ENCODE assay signal across 8 mouse cellular contexts in the genomic region with DNA sequence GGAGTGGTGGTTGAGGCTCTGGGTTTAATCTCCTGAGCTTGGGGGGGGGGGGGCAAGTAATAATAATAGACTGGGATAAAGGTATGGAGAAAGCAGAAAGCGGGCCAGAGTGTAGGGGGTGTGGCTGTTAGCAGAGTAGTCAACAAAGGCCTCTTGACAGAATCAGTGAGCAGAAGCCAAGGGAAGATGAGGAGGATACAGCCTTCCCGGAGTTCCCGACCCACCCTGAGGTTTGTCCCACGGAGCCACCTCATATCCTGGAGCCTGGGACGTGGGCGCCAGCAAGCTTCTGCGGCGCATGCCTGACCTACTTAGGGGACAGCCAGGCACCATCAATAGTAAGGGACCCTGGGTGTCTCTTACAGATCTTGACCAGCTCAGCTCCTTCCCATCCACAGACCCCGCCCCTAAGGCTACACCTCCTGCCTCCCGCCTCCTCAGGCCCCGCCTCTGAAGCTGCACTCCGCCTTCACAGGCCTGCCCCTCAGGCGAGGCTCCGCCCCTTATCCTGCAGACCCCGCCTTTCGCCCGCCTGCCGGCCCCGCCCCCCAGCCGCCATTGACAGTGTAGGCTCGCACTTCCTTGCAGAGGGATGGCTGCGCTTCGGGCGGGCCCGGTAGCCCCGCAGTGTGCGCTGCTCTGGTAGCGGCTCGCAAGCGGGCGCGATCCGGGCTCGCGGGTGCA. TPM values are rescaled to one million over a fixed set of nuclear protein-coding genes. Genes with fewer than 3 reads are reported as not detected.
DNase-seq lines count a peak whose midpoint lies in the region; ATAC-seq and TF ChIP-seq lines count a peak whose summit lies in the region.

A gene (plus strand): TSS at position 561 of the 684 bp plus-strand sequence.

- peak within 1 kb of the TSS; percentile 90 for H3K9ac ChIP-seq in forebrain, embryonic 16.5 days (replicated peaks; ENCODE audit: low read depth, low read length)
- peak within 1 kb of the TSS; percentile 69 for H3K9ac ChIP-seq in lung, embryonic 14.5 days

- 2% methylated on average over 34 of the region's 35 CpGs for WGBS in forebrain, embryonic 16.5 days
- under 1% methylated on average over 35 of the region's 35 CpGs for WGBS in lung, embryonic 14.5 days
- WGBS in olfactory bulb, adult 2 months = under 1% methylated on average over 35 of the region's 35 CpGs
- 4% methylated on average over 35 of the region's 35 CpGs for WGBS in thymus, adult 2 months

- no peaks in the 10 kb centered on the region for H3K9me3 ChIP-seq in G1E (replicated peaks)
- H3K9me3 ChIP-seq in forebrain, embryonic 16.5 days (ENCODE audit: control insufficient read depth, low read length) = no peaks in the 10 kb centered on the region
- H3K9me3 ChIP-seq in lung, embryonic 14.5 days (ENCODE audit: low read depth, low read length) = no peaks in the 10 kb centered on the region

- peak; percentile 93 for DNase-seq in G1E (ENCODE audit: low spot score)
- peak; percentile 98 to 99 for DNase-seq in cerebellum, adult 18-20 months
- peak; percentile 97 to 98 for DNase-seq in heart, postnatal 36 days
- peak; percentile 96 for DNase-seq in layer of hippocampus, adult 2 months (ENCODE audit: low spot score in 2 of 2)
- DNase-seq in lung, embryonic 14.5 days = peak; percentile 97
- peak; percentile 98 for DNase-seq in thymus, adult 2 months

- peaks cover 24% of the 10 kb centered on the region for H3K27me3 ChIP-seq in G1E (ENCODE audit: insufficient read depth, low read length)
- no peaks in the 10 kb centered on the region for H3K27me3 ChIP-seq in forebrain, embryonic 16.5 days (replicated peaks; ENCODE audit: control insufficient read depth, insufficient read depth, low read length)
- peaks cover 6% of the 10 kb centered on the region; the same call in 1 of the 2 replicates for H3K27me3 ChIP-seq in lung, embryonic 14.5 days (ENCODE audit: insufficient read depth, low read length)
- no peaks in the 10 kb centered on the region for H3K27me3 ChIP-seq in thymus, adult 2 months (ENCODE audit: control insufficient read depth, insufficient read depth, low read length)

- intact Hi-C loops in heart, postnatal 36 days (cut with DNase I) = no loop called here

- TF ChIP-seq POLR2A in olfactory bulb, adult 2 months (IDR thresholded peaks at IDR 0.05; ENCODE audit: insufficient read depth, low read depth, low read length) = peak; percentile 67
- TF ChIP-seq POLR2A in thymus, adult 2 months (IDR thresholded peaks at IDR 0.05; ENCODE audit: control insufficient read depth, extremely low read depth, insufficient read depth, low read length, poor library complexity) = peak; percentile 92

- peaks cover 14% of the 10 kb centered on the region for H3K36me3 ChIP-seq in G1E (replicated peaks)
- no peaks in the 10 kb centered on the region for H3K36me3 ChIP-seq in forebrain, embryonic 16.5 days (ENCODE audit: control insufficient read depth, insufficient read depth)
- H3K36me3 ChIP-seq in lung, embryonic 14.5 days (ENCODE audit: insufficient read depth) = no peaks in the 10 kb centered on the region
- no peaks in the 10 kb centered on the region for H3K36me3 ChIP-seq in thymus, adult 2 months (ENCODE audit: control insufficient read depth, insufficient read depth, low read length)

- H3K4me2 ChIP-seq in forebrain, embryonic 16.5 days (ENCODE audit: low read length) = peak within 1 kb of the TSS; percentile 87
- H3K4me2 ChIP-seq in lung, embryonic 14.5 days = peak within 1 kb of the TSS; percentile 94

- TF ChIP-seq CTCF in G1E (IDR thresholded peaks at IDR 0.05; ENCODE audit: low read depth, low read length) = no peak
- TF ChIP-seq CTCF in layer of hippocampus, adult 2 months (conservative IDR thresholded peaks at IDR 0.05) = no peak
- TF ChIP-seq CTCF in lung, embryonic 14.5 days (IDR thresholded peaks at IDR 0.05; ENCODE audit: low read depth) = no peak
- no peak for TF ChIP-seq CTCF in olfactory bulb, adult 2 months (IDR thresholded peaks at IDR 0.05; ENCODE audit: insufficient read depth, low read depth, low read length)
- peak; percentile 37; the same call in 1 of the 2 replicates for TF ChIP-seq CTCF in thymus, adult 2 months (IDR thresholded peaks at IDR 0.05; ENCODE audit: borderline replicate concordance, control insufficient read depth, extremely low read depth, insufficient read depth, low read length, poor library complexity)

- H3K4me1 ChIP-seq in G1E (ENCODE audit: insufficient read depth, low read depth, low read length) = peaks cover 18% of the 10 kb centered on the region
- H3K4me1 ChIP-seq in forebrain, embryonic 16.5 days (replicated peaks; ENCODE audit: control insufficient read depth, insufficient read depth, low read length) = peaks cover 14% of the 10 kb centered on the region
- H3K4me1 ChIP-seq in lung, embryonic 14.5 days (ENCODE audit: insufficient read depth) = peaks cover 8% of the 10 kb centered on the region; the same call in 1 of the 2 replicates
- H3K4me1 ChIP-seq in olfactory bulb, adult 2 months (ENCODE audit: control insufficient read depth, insufficient read depth, low read length) = peaks cover 10% of the 10 kb centered on the region
- peaks cover 42% of the 10 kb centered on the region for H3K4me1 ChIP-seq in thymus, adult 2 months (replicated peaks; ENCODE audit: control insufficient read depth, insufficient read depth, low read length)

- ATAC-seq in G1E (ENCODE audit: extremely low read depth, insufficient number of reproducible peaks, low FRiP score, poor library complexity, severe bottlenecking) = peak; percentile 97
- peak; percentile 97 for ATAC-seq in forebrain, embryonic 16.5 days
- ATAC-seq in lung, embryonic 14.5 days (ENCODE audit: insufficient read depth) = peak; percentile 97

- peak within 1 kb of the TSS; percentile 44; the same call in 1 of the 2 replicates for H3K27ac ChIP-seq in forebrain, embryonic 16.5 days (ENCODE audit: low read length)
- H3K27ac ChIP-seq in layer of hippocampus, adult 2 months = peak within 1 kb of the TSS; percentile 85
- H3K27ac ChIP-seq in lung, embryonic 14.5 days (ENCODE audit: low read depth) = peak within 1 kb of the TSS; percentile 15; the same call in 1 of the 2 replicates
- H3K27ac ChIP-seq in olfactory bulb, adult 2 months (ENCODE audit: insufficient read depth, low read depth, low read length) = no peak within 1 kb of the TSS
- H3K27ac ChIP-seq in thymus, adult 2 months (ENCODE audit: control insufficient read depth, insufficient read depth, low read length) = no peak within 1 kb of the TSS

- H3K4me3 ChIP-seq in G1E (ENCODE audit: low read depth, low read length) = peak within 1 kb of the TSS; percentile 88
- H3K4me3 ChIP-seq in forebrain, embryonic 16.5 days (replicated peaks; ENCODE audit: low read length) = peak within 1 kb of the TSS; percentile 77
- peak within 1 kb of the TSS; percentile 76 for H3K4me3 ChIP-seq in layer of hippocampus, adult 2 months
- H3K4me3 ChIP-seq in lung, embryonic 14.5 days (ENCODE audit: low read depth, low read length) = peak within 1 kb of the TSS; percentile 70
- H3K4me3 ChIP-seq in olfactory bulb, adult 2 months (ENCODE audit: insufficient read depth, low read depth, low read length) = peak within 1 kb of the TSS; percentile 91
- peak within 1 kb of the TSS; percentile 92 for H3K4me3 ChIP-seq in thymus, adult 2 months (ENCODE audit: control insufficient read depth, insufficient read depth, low read length)

RNA-seq across cellular contexts. Expression of the gene that starts here (rescaled TPM):
- total RNA-seq in G1E (2014; fragmentation: Nextera tagmentation) (3.9 and 4.0 TPM in 2 replicates), G1E (2017) (8.7 and 9.6 TPM in 2 replicates)
- 7.3 and 8.0 TPM in 2 replicates for polyA plus RNA-seq in G1E (2012)
- 15.2 and 19.1 TPM in 2 replicates for polyA plus RNA-seq in forebrain, embryonic 16.5 days (2015; fragmentation: Nextera tagmentation; extraction: Ambion mirVana)
- 1 to 10 TPM; 2.5 to 2.6 TPM for total RNA-seq in heart, postnatal 36 days (2021)
- total RNA-seq in layer of hippocampus, adult 2 months (2021) = 1 to 10 TPM; 7.7 to 8.4 TPM
- polyA plus RNA-seq in lung, embryonic 14.5 days (2014; fragmentation: Nextera tagmentation; extraction: Ambion mirVana) = 11.5 and 11.8 TPM in 2 replicates
- not detected in 2 replicates for polyA plus RNA-seq in olfactory bulb, adult 2 months (2012; ENCODE audit: insufficient read depth, insufficient read length, low replicate concordance, missing spikeins)
- 41.8 and 51.0 TPM in 2 replicates for polyA plus RNA-seq in thymus, adult 2 months (2012; rRNA removed)

Comparison
In these comparisons a context has a peak if more than half of its experiments do, and no peak if none do; other contexts are left out.
1. H3K27ac ChIP-seq: peak in forebrain, embryonic 16.5 days (single experiment), layer of hippocampus, adult 2 months (single experiment) and lung, embryonic 14.5 days (single experiment); none in olfactory bulb, adult 2 months (single experiment) and thymus, adult 2 months (single experiment).
2. Peak in every context shown above with its lines, with median percentiles within 50 percentile points of each other: ATAC-seq, DNase-seq and H3K4me3 ChIP-seq.